Mouse (Mus musculus) spleen, adult 2 months (tissue): ENCODE results near the gene Ddi2.

ENCODE experiments used
- CTCF ChIP-seq: fragments of 200-500 bp; IDR thresholded peaks from 2 replicates; pipeline ENCODE4 v1.5.1; 2011; ENCODE audit warnings: mild to moderate bottlenecking, inconsistent platforms; ENCODE audit not compliant: insufficient read depth, insufficient read length, insufficient replicate concordance; ENCODE audit errors: extremely low read depth
- POLR2A ChIP-seq: fragments of 200-500 bp; IDR thresholded peaks from 2 replicates; pipeline ENCODE4 v1.6.1; 2011; ENCODE audit warnings: low read depth, low read length, inconsistent platforms

DNA sequence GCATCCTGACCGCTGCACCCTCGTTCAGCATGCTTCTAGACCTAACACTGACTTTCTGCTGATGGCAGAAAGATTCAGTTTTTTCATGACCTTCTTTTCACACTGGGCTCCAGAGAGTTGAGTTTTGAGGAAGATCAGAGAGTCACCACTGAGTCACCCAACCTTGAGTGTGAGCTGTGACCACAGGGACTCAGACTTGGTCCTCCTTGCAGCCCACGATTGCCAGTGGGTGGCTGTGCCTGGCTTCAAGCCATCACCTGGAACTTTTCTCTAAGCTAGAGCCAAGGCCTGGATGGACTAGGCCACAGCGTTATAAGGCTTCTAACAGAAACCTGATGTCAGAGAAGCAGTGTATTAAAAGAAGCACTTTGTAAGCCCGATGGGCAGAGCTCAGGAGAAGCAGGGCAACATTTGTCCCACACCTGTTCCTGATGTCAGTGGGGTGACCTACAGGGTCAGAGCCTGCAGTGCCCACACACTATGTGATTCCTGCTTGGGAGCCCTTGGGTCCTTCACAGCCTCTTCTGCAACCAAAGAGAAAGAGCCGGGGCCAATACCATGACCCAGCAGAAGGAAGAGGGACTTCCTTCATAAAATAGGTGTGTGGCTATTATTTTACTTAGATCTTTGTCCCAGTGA is 64.3 kb downstream of the Ddi2 start:
- TF ChIP-seq CTCF (no peak), POLR2A (no peak)
